Mouse (Mus musculus): ENCODE data around the gene Olfr61. TPM values are rescaled to one million over a fixed set of nuclear protein-coding genes. Genes with fewer than 3 reads are reported as not detected.
"Not testable (repeated sequence)": the region's sequence is repeated elsewhere in the genome, so short reads cannot be mapped to it uniquely, and the experiment has no call there.

The Olfr61 gene
- total RNA-seq (2018; cell fraction: chromatin; rRNA removed) = not detected
- not detected for total RNA-seq (2018; cell fraction: cytosol; rRNA removed)
- total RNA-seq (2018; cell fraction: nucleus; rRNA removed) = not detected
- not detected in 3 replicates for polyA plus RNA-seq (2018)

DNA sequence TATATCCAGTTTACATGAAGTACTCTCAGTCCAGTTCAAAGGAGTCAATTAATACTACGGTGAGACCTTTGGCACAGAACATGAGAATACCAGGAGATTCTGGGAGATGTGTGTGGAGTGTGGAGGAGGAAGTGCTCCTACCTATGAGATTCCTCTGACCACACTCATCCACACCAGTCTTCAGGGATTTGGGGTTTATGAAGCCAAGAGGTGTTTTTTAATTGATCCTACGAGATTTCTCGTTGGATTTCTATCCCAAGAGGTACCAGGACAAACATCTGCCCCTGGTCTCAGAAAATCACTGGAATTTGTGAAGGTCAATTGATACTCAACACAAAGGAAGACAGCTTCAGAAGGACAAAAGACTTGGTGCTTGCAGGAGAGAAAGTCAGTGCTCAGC lies at the start of gene Olfr61:
Olfr61 (plus strand) TSS at position 301 of the 400 bp plus-strand sequence.
- not testable (repeated sequence) for H3K36me3 ChIP-seq (ENCODE audit: inconsistent target); H3K4me3 ChIP-seq (ENCODE audit: inconsistent target); H3K79me2 ChIP-seq (ENCODE audit: inconsistent target); H3K27ac ChIP-seq
- WGBS (ENCODE audit: missing documents) = 90% methylated on average over 3 of the region's 3 CpGs

DNA sequence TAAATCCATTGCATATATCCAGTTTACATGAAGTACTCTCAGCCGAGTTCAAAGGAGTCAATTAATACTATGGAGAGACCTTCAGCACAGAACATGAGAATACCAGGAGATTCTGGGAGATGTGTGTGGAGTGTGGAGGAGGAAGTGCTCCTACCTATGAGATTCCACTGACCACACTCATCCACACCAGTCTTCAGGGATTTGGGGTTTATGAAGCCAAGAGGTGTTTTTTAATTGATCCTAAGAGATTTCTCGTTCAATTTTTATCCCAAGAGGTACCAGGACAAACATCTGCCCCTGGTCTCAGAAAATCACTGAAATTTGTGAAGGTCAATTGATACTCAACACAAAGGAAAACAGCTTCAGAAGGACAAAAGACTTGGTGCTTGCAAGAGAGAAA lies 27.8 kb upstream of the Olfr61 start, which contains the start of gene Olfr46:
Olfr46 (plus strand) TSS at position 301 of the 400 bp plus-strand sequence.
- not testable (repeated sequence) for H3K4me3 ChIP-seq (ENCODE audit: inconsistent target); H3K36me3 ChIP-seq (ENCODE audit: inconsistent target); H3K27ac ChIP-seq; H3K79me2 ChIP-seq (ENCODE audit: inconsistent target)
- 88% methylated on average over 2 of the region's 2 CpGs for WGBS (ENCODE audit: missing documents)

DNA sequence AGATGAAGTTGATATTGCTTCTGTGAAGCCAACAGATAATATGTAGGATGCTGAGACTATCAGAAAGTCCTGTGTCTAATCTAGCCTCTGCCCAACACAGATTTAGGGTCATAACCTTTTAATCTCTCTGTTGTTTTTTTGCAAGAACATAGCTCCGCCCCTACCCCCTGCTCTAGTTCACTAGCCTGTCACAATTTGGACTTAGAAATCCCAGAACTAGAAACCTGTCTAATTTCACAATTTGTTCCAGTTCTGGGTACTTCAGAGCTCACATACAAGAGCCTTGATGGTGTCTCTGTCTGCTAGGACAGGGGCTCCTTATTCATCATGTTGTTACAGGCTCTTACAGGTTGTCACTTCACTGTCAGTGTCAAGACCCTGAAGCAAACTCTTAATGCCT lies 1.8 kb downstream of the Olfr61 start:
- Histone ChIP-seq H3K27ac (no peak overlapping the region), H3K4me3 (ENCODE audit: inconsistent target) (no peak overlapping the region), H3K79me2 (ENCODE audit: inconsistent target) (no peaks in the 10 kb centered on the region), H3K36me3 (ENCODE audit: inconsistent target) (no peaks in the 10 kb centered on the region)
- 82% methylated on average over 1 of the region's 1 CpGs for WGBS (ENCODE audit: missing documents)

DNA sequence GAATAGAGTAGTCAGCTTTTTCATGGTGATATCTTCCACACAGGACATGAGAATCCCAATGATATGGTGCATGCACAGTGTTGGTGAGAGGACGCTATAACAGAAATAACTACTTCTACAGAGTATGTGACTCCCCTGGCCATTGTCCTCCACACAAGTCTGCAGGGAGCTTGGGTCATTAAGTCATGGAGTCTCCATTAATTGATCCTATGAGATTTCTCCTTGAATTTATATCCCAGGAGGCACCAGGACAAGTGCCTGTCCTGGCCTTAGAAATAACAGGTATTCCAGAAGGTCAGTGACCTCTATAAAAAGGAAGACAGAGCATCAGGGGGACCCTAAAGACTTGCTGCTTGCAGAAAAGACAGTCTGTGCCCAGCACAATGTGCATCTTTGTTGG lies 17.4 kb downstream of the Olfr61 start, which contains the start of gene Olfr53:
Olfr53 (plus strand) TSS at position 301 of the 400 bp plus-strand sequence.
- no peak within 1 kb of the TSS for H3K27ac ChIP-seq
- no peaks in the 10 kb centered on the region for H3K79me2 ChIP-seq (ENCODE audit: inconsistent target)
- 89% methylated on average over 1 of the region's 1 CpGs for WGBS (ENCODE audit: missing documents)
- H3K4me3 ChIP-seq (ENCODE audit: inconsistent target) = no peak within 1 kb of the TSS
- H3K36me3 ChIP-seq (ENCODE audit: inconsistent target) = no peaks in the 10 kb centered on the region

DNA sequence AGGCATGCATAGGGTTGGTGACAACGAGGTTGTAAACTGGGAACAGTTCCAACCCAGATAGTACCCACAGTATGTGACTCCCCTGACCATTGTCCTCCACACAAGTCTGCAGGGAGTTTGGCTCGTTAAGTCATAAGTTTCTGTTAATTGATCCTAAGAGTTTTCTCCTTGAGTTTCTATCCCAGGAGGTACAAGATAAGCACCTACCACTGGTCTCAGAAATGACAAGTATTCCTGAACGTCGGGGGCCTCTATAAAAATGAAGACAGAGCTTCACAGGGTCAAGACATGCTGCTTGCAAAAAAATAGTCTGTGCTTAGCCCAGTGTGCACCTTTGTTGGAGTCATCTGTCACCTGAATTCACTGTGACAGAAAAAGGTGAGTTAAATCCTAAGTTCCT lies 30.9 kb downstream of the Olfr61 start, which contains the start of gene Olfr539:
Olfr539 (plus strand) TSS at position 301 of the 400 bp plus-strand sequence.
- Histone ChIP-seq H3K36me3 (ENCODE audit: inconsistent target) (no peaks in the 10 kb centered on the region), H3K79me2 (ENCODE audit: inconsistent target) (no peaks in the 10 kb centered on the region), H3K27ac (no peak within 1 kb of the TSS), H3K4me3 (ENCODE audit: inconsistent target) (no peak within 1 kb of the TSS)
- WGBS (ENCODE audit: missing documents) = 67% methylated on average over 4 of the region's 4 CpGs

DNA sequence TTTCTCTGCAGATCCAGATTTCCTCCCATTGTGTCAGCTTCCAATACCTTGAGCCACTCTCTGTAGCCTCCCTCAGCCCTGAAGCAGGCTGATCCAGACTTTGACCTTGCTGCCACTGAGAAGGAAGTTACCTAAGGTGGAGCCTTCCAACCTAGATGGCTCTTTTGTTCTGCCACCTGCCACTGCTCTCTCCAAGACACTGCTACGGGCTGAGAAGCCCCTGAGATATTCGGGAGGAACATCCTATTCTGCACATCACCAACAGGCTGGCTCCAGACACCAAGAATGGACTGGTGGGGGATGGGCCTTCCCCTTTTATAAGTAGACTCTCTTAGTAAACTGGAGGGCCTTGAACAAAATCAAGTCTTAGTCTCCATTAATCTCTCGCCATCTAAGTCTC lies 41.9 kb downstream of the Olfr61 start:
- not testable (repeated sequence) for H3K4me3 ChIP-seq (ENCODE audit: inconsistent target); H3K79me2 ChIP-seq (ENCODE audit: inconsistent target); H3K36me3 ChIP-seq (ENCODE audit: inconsistent target); H3K27ac ChIP-seq
- WGBS (ENCODE audit: missing documents) = 89% methylated on average over 3 of the region's 3 CpGs

DNA sequence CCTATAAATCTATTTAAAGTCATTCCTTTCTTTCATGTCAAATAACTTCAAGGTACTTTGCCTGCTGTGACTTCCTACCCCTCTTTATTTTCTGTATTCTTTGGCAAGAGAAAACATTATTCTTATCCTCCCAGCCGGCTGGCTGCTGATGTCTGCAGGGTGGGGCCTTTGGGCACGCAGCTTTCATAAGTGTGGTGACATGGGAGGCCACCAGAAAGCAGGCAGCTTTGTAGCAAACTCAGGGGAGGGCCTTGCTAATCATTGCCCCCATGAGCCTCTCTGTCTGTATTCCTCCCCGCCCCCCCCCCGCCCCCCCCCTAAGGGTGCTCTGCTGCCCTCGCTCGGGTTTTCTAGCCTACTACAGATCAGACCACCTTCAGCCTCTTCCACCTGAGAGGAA lies 47.1 kb downstream of the Olfr61 start:
- Histone ChIP-seq H3K4me3 (ENCODE audit: inconsistent target) (no peak overlapping the region), H3K79me2 (ENCODE audit: inconsistent target) (no peaks in the 10 kb centered on the region), H3K27ac (no peak overlapping the region), H3K36me3 (ENCODE audit: inconsistent target) (no peaks in the 10 kb centered on the region)
- WGBS (ENCODE audit: missing documents) = 5% methylated on average over 4 of the region's 6 CpGs

DNA sequence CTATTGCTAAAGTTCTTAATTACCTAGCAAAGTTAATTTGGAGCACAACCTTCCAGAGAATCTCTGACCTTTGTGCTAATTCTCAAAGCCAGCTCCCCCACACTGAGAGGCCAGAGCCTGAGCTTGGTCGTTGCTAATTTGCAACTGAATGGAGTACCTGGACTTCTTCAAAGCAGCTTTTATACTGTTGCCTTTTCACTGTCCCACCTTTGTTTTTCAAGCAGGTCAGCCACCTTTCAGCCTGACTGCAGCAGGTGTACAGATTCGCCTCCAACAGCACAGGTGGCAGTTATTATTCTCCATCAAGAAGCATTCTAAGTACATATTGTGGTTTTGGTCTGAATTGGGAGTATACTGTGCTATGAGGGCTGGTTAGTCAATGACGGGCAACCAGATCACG lies 50.8 kb downstream of the Olfr61 start:
- WGBS (ENCODE audit: missing documents) = 71% methylated on average over 4 of the region's 4 CpGs
- H3K27ac ChIP-seq; H3K79me2 ChIP-seq (ENCODE audit: inconsistent target); H3K36me3 ChIP-seq (ENCODE audit: inconsistent target); H3K4me3 ChIP-seq (ENCODE audit: inconsistent target): not testable (repeated sequence)

DNA sequence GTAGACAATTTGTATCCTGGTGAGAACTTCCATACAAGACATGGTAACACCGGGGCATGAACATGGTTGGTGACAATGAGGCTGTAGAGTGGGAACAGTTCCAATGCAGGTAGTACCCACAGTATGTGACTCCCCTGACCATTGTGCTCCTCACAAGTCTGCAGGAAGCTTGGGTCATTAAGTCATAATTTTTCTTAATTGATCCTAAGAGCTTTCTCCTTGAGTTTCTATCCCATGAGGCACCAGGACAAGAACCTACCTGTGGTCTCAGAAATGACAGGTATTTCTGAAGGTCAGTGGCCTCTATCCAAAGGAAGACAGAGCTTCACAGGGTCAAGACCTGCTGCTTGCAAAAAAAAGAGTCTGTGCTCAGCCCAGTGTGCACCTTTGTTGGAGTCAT lies 52.9 kb downstream of the Olfr61 start, which contains the start of gene Olfr45:
Olfr45 (plus strand) TSS at position 301 of the 400 bp plus-strand sequence.
- Histone ChIP-seq H3K36me3 (ENCODE audit: inconsistent target) (no peaks in the 10 kb centered on the region), H3K79me2 (ENCODE audit: inconsistent target) (no peaks in the 10 kb centered on the region), H3K27ac (no peak within 1 kb of the TSS), H3K4me3 (ENCODE audit: inconsistent target) (no peak within 1 kb of the TSS)
- 89% methylated on average over 1 of the region's 1 CpGs for WGBS (ENCODE audit: missing documents)

Other genes with a start within 250 kb of the Olfr61 start
- gene Olfr531, start 226.1 kb upstream of the Olfr61 start, polyA plus RNA-seq (2018) = not detected in 3 replicates
- not detected in 3 replicates for gene Olfr532, start 207.3 kb upstream of the Olfr61 start, polyA plus RNA-seq (2018)
- not detected in 3 replicates for gene Olfr533, start 165.6 kb upstream of the Olfr61 start, polyA plus RNA-seq (2018)
- not detected in 3 replicates for gene Olfr535, start 144.8 kb upstream of the Olfr61 start, polyA plus RNA-seq (2018)
- gene Olfr536, start 121.6 kb upstream of the Olfr61 start, polyA plus RNA-seq (2018) = not detected in 3 replicates
- gene Olfr538, start 61.1 kb upstream of the Olfr61 start, polyA plus RNA-seq (2018) = not detected in 3 replicates
- gene Olfr46, start 27.7 kb upstream of the Olfr61 start, polyA plus RNA-seq (2018) = not detected in 3 replicates
- gene Olfr53, start 17.5 kb downstream of the Olfr61 start, polyA plus RNA-seq (2018) = not detected in 3 replicates
- gene Olfr539, start 31.0 kb downstream of the Olfr61 start, polyA plus RNA-seq (2018) = not detected in 3 replicates
- gene Olfr45, start 53.0 kb downstream of the Olfr61 start, polyA plus RNA-seq (2018) = not detected in 3 replicates
- gene Olfr541, start 68.3 kb downstream of the Olfr61 start, polyA plus RNA-seq (2018) = not detected in 3 replicates
- gene Cyp2e1, start 134.8 kb downstream of the Olfr61 start, polyA plus RNA-seq (2018) = not detected in 3 replicates
- gene Syce1, start 158.9 kb downstream of the Olfr61 start, polyA plus RNA-seq (2018) = 0.50 to 0.64 TPM in 2 of 3 replicates, not detected in the other
- 0.17 to 0.31 TPM (median 0.19 TPM) in 3 replicates for gene Zfp941, start 193.2 kb downstream of the Olfr61 start, polyA plus RNA-seq (2018)
- gene Urah, start 206.0 kb downstream of the Olfr61 start, polyA plus RNA-seq (2018) = not detected in 3 replicates
- not detected in 3 replicates for gene Scgb1c1, start 216.6 kb downstream of the Olfr61 start, polyA plus RNA-seq (2018)
- not detected in 3 replicates for gene Odf3, start 218.8 kb downstream of the Olfr61 start, polyA plus RNA-seq (2018)
- not detected in 3 replicates for gene Gm45785, start 227.4 kb downstream of the Olfr61 start, polyA plus RNA-seq (2018)
- 18.7 to 48.4 TPM (median 41.3 TPM) in 3 replicates for gene Ric8a, start 228.0 kb downstream of the Olfr61 start, polyA plus RNA-seq (2018)
- gene Bet1l, start 228.6 kb downstream of the Olfr61 start, polyA plus RNA-seq (2018) = 8.0 to 19.0 TPM (median 14.4 TPM) in 3 replicates

All from macrophage (primary cell).